Mouse (Mus musculus): ENCODE measurements around the gene Olfr77. TPM values are rescaled to one million over a fixed set of nuclear protein-coding genes. Genes with fewer than 3 reads are reported as not detected.

The Olfr77 gene
- not detected for total RNA-seq (2021)
- long read RNA-seq, experiment 1: 0 reads
- long read RNA-seq, experiment 2: 0 reads

GRCm38 (mm10) chr9:19916565-19916964 is at the start of gene Olfr77:
Olfr77 (plus strand) TSS chr9:19916865.
- intact Hi-C loops (cut with DNase I; ENCODE audit: low total_unique reads): no loop called here

DNA sequence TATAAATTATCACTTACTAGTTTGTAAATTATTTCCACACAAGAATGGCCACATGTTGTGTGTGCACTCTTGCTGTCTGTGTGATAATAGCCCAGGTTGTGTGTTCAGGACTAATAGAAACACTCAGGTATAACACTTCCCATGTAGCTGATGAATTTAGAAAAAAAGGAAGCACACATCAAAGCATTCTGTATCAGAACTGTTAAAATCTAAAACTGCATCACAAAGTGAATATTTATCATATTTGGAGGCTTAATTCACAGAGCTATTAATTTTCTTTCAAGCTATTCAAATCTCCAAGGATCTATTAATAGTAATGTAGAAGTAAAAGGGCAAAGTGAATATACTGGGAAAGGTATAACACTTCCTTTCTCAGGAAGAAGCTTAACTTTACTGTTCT is 28.8 kb upstream of the Olfr77 start, which contains the start of gene Olfr862:
Gene Olfr862 (minus strand): TSS at position 101 of the 400 bp plus-strand sequence.
- intact Hi-C loops (cut with DNase I; ENCODE audit: low total_unique reads): no loop called here
- no peak for DNase-seq

More at GRCm38 (mm10) chr9:19916565-19916964, at the start of gene Olfr77:
- no peak for DNase-seq

DNA sequence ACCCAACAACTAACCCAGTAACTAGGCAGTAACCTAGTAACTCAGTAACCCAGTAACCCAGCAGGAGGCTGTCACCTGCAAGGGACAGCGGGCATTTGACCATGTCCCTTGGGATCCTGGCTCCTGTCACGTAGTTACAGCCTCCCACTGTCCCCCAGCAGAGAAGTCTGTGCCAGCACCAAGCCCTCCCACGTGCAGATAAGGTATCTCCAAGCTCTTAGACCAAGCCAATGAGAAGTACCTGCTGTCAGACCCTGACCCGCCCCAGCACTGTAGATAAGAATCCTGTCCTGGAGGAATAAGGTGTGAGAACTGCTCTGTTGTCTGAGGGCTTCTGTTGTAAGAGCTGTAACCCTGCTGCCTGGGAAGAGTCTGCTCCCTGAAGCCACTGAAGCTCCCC is 5.5 kb upstream of the Olfr77 start:
- no peak for DNase-seq
- intact Hi-C loops (cut with DNase I; ENCODE audit: low total_unique reads): no loop called here

Other genes with a start within 250 kb of the Olfr77 start
- gene Olfr857, start 207.4 kb upstream of the Olfr77 start, total RNA-seq (2021): not detected
- gene Olfr58, start 136.6 kb upstream of the Olfr77 start, total RNA-seq (2021): not detected
- not detected for gene Olfr859, start 112.0 kb upstream of the Olfr77 start, total RNA-seq (2021)
- gene Olfr860, start 67.1 kb upstream of the Olfr77 start, total RNA-seq (2021): not detected
- not detected for gene Olfr862, start 28.9 kb upstream of the Olfr77 start, total RNA-seq (2021)
- gene Olfr866, start 111.2 kb downstream of the Olfr77 start, total RNA-seq (2021): not detected
- gene Olfr867, start 140.7 kb downstream of the Olfr77 start, total RNA-seq (2021): not detected
- gene Olfr868, start 181.8 kb downstream of the Olfr77 start, total RNA-seq (2021): not detected
- gene Olfr869, start 212.1 kb downstream of the Olfr77 start, total RNA-seq (2021): not detected